11 mouse cellular contexts compared by ENCODE assay signal in genomic region chr2:126061037-126061773, GRCm38 (mm10). TPM values are rescaled to one million over a fixed set of nuclear protein-coding genes. Genes with fewer than 3 reads are reported as not detected.
DNase-seq lines count a peak whose midpoint lies in the region; ATAC-seq lines count a peak whose summit lies in the region.
"Had no signal": no experiment of that assay in that cellular context is flagged by ENCODE, and none has a peak within 500 bp of the region (broad histone marks: within the 10 kb centered on the region; RNA-seq: fewer than 3 reads in every experiment).

No protein-coding gene starts in this region.

- 0 out of 2 replicates have a peak, but pooled peaks have one; percentile 58 for ATAC-seq in kidney, embryonic 14.5 days (ENCODE audit: low FRiP score, low TSS enrichment)
- ATAC-seq in forebrain, embryonic 13.5 days: peak; percentile 92
- ATAC-seq: liver, postnatal 0 days had no signal

- no peak overlapping the region for H3K27ac ChIP-seq in kidney, embryonic 14.5 days (ENCODE audit: low read depth, low read length)
- H3K27ac ChIP-seq in embryonic facial prominence, embryonic 10.5 days (replicated peaks): no peak overlapping the region
- H3K27ac ChIP-seq in forebrain, embryonic 13.5 days: 0 out of 2 replicates have a peak overlapping the region, but pooled peaks have one; percentile 27
- peak overlapping the region; percentile 42; the same call in 1 of the 2 replicates for H3K27ac ChIP-seq in limb, embryonic 10.5 days
- H3K27ac ChIP-seq: hindbrain, embryonic 10.5 days had no signal

- no peak overlapping the region for H3K4me3 ChIP-seq in kidney, embryonic 14.5 days (ENCODE audit: low read length)
- H3K4me3 ChIP-seq in embryonic facial prominence, embryonic 10.5 days: no peak overlapping the region
- no peak overlapping the region for H3K4me3 ChIP-seq in forebrain, embryonic 13.5 days
- no peak overlapping the region for H3K4me3 ChIP-seq in limb, embryonic 10.5 days
- H3K4me3 ChIP-seq: hindbrain, embryonic 10.5 days had no signal

- no peak overlapping the region for H3K4me2 ChIP-seq in kidney, embryonic 14.5 days (replicated peaks; ENCODE audit: low read depth, low read length)
- peak overlapping the region; percentile 33 for H3K4me2 ChIP-seq in forebrain, embryonic 13.5 days

- H3K9ac ChIP-seq in kidney, embryonic 14.5 days (ENCODE audit: low read depth, low read length): no peak overlapping the region
- H3K9ac ChIP-seq in forebrain, embryonic 13.5 days: no peak overlapping the region
- H3K9ac ChIP-seq: liver, postnatal 0 days had no signal

- peaks cover 4% of the 10 kb centered on the region; the same call in 1 of the 2 replicates for H3K4me1 ChIP-seq in kidney, embryonic 14.5 days (ENCODE audit: control insufficient read depth, insufficient read depth, low read length)
- H3K4me1 ChIP-seq in embryonic facial prominence, embryonic 10.5 days: peaks cover 18% of the 10 kb centered on the region
- peaks cover 13% of the 10 kb centered on the region for H3K4me1 ChIP-seq in forebrain, embryonic 13.5 days
- H3K4me1 ChIP-seq in limb, embryonic 10.5 days: peaks cover 6% of the 10 kb centered on the region; the same call in 1 of the 2 replicates

- no peaks in the 10 kb centered on the region for H3K36me3 ChIP-seq in kidney, embryonic 14.5 days (ENCODE audit: control insufficient read depth, insufficient read depth, low read length)
- H3K36me3 ChIP-seq in embryonic facial prominence, embryonic 10.5 days (replicated peaks): no peaks in the 10 kb centered on the region
- no peaks in the 10 kb centered on the region for H3K36me3 ChIP-seq in forebrain, embryonic 13.5 days (ENCODE audit: poor library complexity, severe bottlenecking)
- H3K36me3 ChIP-seq in limb, embryonic 10.5 days: no peaks in the 10 kb centered on the region
- H3K36me3 ChIP-seq: hindbrain, embryonic 10.5 days had no signal

- DNase-seq in kidney, adult 9 months: no peak
- DNase-seq in embryonic facial prominence, embryonic 10.5 days (ENCODE audit: low spot score): peak; percentile 17
- no peak for DNase-seq in limb, embryonic 10.5 days (ENCODE audit: low spot score)
- DNase-seq in left cerebral cortex, postnatal 4 days: no peak
- no peak for DNase-seq in ovary, adult 18-20 months (ENCODE audit: low spot score)
- DNase-seq: cerebellum, adult 9-10 months; liver, postnatal 0 days; thymus, postnatal 14 days had no signal

- H3K9me3 ChIP-seq in kidney, embryonic 14.5 days (ENCODE audit: control insufficient read depth, low read length): no peaks in the 10 kb centered on the region
- H3K9me3 ChIP-seq in embryonic facial prominence, embryonic 10.5 days: no peaks in the 10 kb centered on the region
- no peaks in the 10 kb centered on the region for H3K9me3 ChIP-seq in forebrain, embryonic 13.5 days (replicated peaks)
- H3K9me3 ChIP-seq in limb, embryonic 10.5 days (replicated peaks): no peaks in the 10 kb centered on the region
- H3K9me3 ChIP-seq: hindbrain, embryonic 10.5 days had no signal

- WGBS in kidney, embryonic 14.5 days: 56% methylated on average over 17 of the region's 17 CpGs
- 78% methylated on average over 17 of the region's 17 CpGs for WGBS in embryonic facial prominence, embryonic 10.5 days
- 38% methylated on average over 17 of the region's 17 CpGs for WGBS in forebrain, embryonic 13.5 days
- WGBS in limb, embryonic 10.5 days: 86% methylated on average over 17 of the region's 17 CpGs

- H3K27me3 ChIP-seq in kidney, embryonic 14.5 days (ENCODE audit: control insufficient read depth, insufficient read depth, low read length): no peaks in the 10 kb centered on the region
- H3K27me3 ChIP-seq in embryonic facial prominence, embryonic 10.5 days (replicated peaks; ENCODE audit: low read depth, poor library complexity, severe bottlenecking): no peaks in the 10 kb centered on the region
- H3K27me3 ChIP-seq in forebrain, embryonic 13.5 days: no peaks in the 10 kb centered on the region
- no peaks in the 10 kb centered on the region for H3K27me3 ChIP-seq in limb, embryonic 10.5 days (ENCODE audit: low read depth, poor library complexity, severe bottlenecking)

- intact Hi-C loops in left cerebral cortex, postnatal 4 days (cut with DNase I): no loop called here

RNA-seq across cellular contexts. Expression of gene Fgf7, which starts 26.7 kb away (rescaled TPM):
- polyA plus RNA-seq in kidney, embryonic 14.5 days (2014; fragmentation: Nextera tagmentation; extraction: Ambion mirVana): 0.30 and 0.80 TPM in 2 replicates
- polyA plus RNA-seq in embryonic facial prominence, embryonic 10.5 days (2016; fragmentation: Nextera tagmentation; extraction: Ambion mirVana): 0.52 and 0.79 TPM in 2 replicates
- polyA plus RNA-seq in forebrain, embryonic 13.5 days (2015; fragmentation: Nextera tagmentation; extraction: Ambion mirVana): 0.93 and 1.4 TPM in 2 replicates
- polyA plus RNA-seq in limb, embryonic 10.5 days (2016; fragmentation: Nextera tagmentation; extraction: Ambion mirVana): 0.51 TPM in 1 of 2 replicates, not detected in the other
- total RNA-seq in left cerebral cortex, postnatal 4 days (2021): under 1 TPM; 0.42 to 0.72 TPM
- polyA plus RNA-seq: liver, postnatal 0 days had no signal

Comparison
In these comparisons a context has a peak if more than half of its experiments do, and no peak if none do; other contexts are left out.
1. H3K27ac ChIP-seq: peak in forebrain, embryonic 13.5 days (single experiment) and limb, embryonic 10.5 days (single experiment); none in kidney, embryonic 14.5 days (single experiment) and embryonic facial prominence, embryonic 10.5 days (single experiment).